Mouse (Mus musculus) liver, postnatal 0 days (tissue): ENCODE data around the gene Gm15557.

Experiments used
- CTCF ChIP-seq: sonication (generic); IDR thresholded peaks from 2 replicates; pipeline ENCODE4 v1.5.1; 2016; ENCODE audit warnings: antibody characterized with exemption, low read depth
- EP300 ChIP-seq: IDR thresholded peaks from 2 replicates; pipeline ENCODE4 v1.6.1; 2016; ENCODE audit warnings: antibody characterized with exemption, low read depth, mild to moderate bottlenecking

GRCm38 (mm10) chr2:155956134-155957059 lies 15.9 kb downstream of the Gm15557 start, which contains the start of gene Cep250:
- TF ChIP-seq EP300 (no peak), CTCF (no peak)
